Mouse (Mus musculus) forebrain, embryonic 10.5 days (tissue): ENCODE results near the gene Plcd3. TPM values are rescaled to one million over a fixed set of nuclear protein-coding genes. Genes with fewer than 3 reads are reported as not detected.

Experiments
- polyA plus RNA-seq: library from polyadenylated mRNA; unstranded; fragments of >200 nt; fragmentation: Nextera tagmentation; extraction: Ambion mirVana; gene quantifications from 2 replicates; pipeline ENCODE4 v1.2.1, GENCODE M21; 2016

The Plcd3 gene
- polyA plus RNA-seq, 1 experiment from 2014 or later, result 1.5 TPM

Other genes starting within 250 kb of the Plcd3 start
- 376 and 379 TPM in 2 replicates for gene Eftud2, start 220.7 kb downstream of the Plcd3 start, polyA plus RNA-seq
- gene Ccdc103, start 220.5 kb downstream of the Plcd3 start, polyA plus RNA-seq, result 2.0 and 2.9 TPM in 2 replicates
- gene Fam187a, start 216.5 kb downstream of the Plcd3 start, polyA plus RNA-seq, result 0.09 TPM in 1 of 2 replicates, not detected in the other
- 0.09 and 0.10 TPM in 2 replicates for gene Gfap, start 200.7 kb downstream of the Plcd3 start, polyA plus RNA-seq
- gene Kif18b, start 176.5 kb downstream of the Plcd3 start, polyA plus RNA-seq, result 14.5 and 15.5 TPM in 2 replicates
- 2.6 and 2.8 TPM in 2 replicates for gene C1ql1, start 155.0 kb downstream of the Plcd3 start, polyA plus RNA-seq
- 62.4 and 66.0 TPM in 2 replicates for gene Nmt1, start 73.5 kb downstream of the Plcd3 start, polyA plus RNA-seq
- gene Dcakd, start 73.3 kb downstream of the Plcd3 start, polyA plus RNA-seq, result 261 and 275 TPM in 2 replicates
- 6.6 and 7.5 TPM in 2 replicates for gene Acbd4, start within 50 bp of the Plcd3 start, polyA plus RNA-seq
- gene Hexim1, start 14.6 kb upstream of the Plcd3 start, polyA plus RNA-seq, result 1.8 and 2.0 TPM in 2 replicates
- 7.2 and 7.6 TPM in 2 replicates for gene Hexim2, start 30.8 kb upstream of the Plcd3 start, polyA plus RNA-seq
- 0.47 and 0.81 TPM in 2 replicates for gene Fmnl1, start 69.4 kb upstream of the Plcd3 start, polyA plus RNA-seq
- 0.21 and 0.32 TPM in 2 replicates for gene 1700023F06Rik, start 106.9 kb upstream of the Plcd3 start, polyA plus RNA-seq
- not detected in 2 replicates for gene Spata32, start 116.8 kb upstream of the Plcd3 start, polyA plus RNA-seq
- 4.0 TPM in 2 replicates for gene Map3k14, start 165.8 kb upstream of the Plcd3 start, polyA plus RNA-seq